Mouse (Mus musculus): ENCODE results near the gene Gm49340. TPM values are rescaled to one million over a fixed set of nuclear protein-coding genes. Genes with fewer than 3 reads are reported as not detected.

Gm49340 gene
- polyA plus RNA-seq, 1 experiment from 2014 or later: not detected

Other genes with a start within 250 kb of the Gm49340 start
- gene Itgae, start 239.2 kb upstream of the Gm49340 start, polyA plus RNA-seq (2016; fragmentation: Nextera tagmentation; extraction: Ambion mirVana): 0.17 and 0.19 TPM in 2 replicates
- 13.9 and 14.4 TPM in 2 replicates for gene Haspin, start 191.4 kb upstream of the Gm49340 start, polyA plus RNA-seq (2016; fragmentation: Nextera tagmentation; extraction: Ambion mirVana)
- 1.8 and 2.2 TPM in 2 replicates for gene P2rx5, start 169.3 kb upstream of the Gm49340 start, polyA plus RNA-seq (2016; fragmentation: Nextera tagmentation; extraction: Ambion mirVana)
- 97.4 and 101 TPM in 2 replicates for gene Emc6, start 152.7 kb upstream of the Gm49340 start, polyA plus RNA-seq (2016; fragmentation: Nextera tagmentation; extraction: Ambion mirVana)
- 239 and 249 TPM in 2 replicates for gene Tax1bp3, start 152.7 kb upstream of the Gm49340 start, polyA plus RNA-seq (2016; fragmentation: Nextera tagmentation; extraction: Ambion mirVana)
- 13.9 and 15.9 TPM in 2 replicates for gene Ctns, start 130.7 kb upstream of the Gm49340 start, polyA plus RNA-seq (2016; fragmentation: Nextera tagmentation; extraction: Ambion mirVana)
- 0.36 and 0.54 TPM in 2 replicates for gene Shpk, start 130.3 kb upstream of the Gm49340 start, polyA plus RNA-seq (2016; fragmentation: Nextera tagmentation; extraction: Ambion mirVana)
- gene Trpv1, start 95.4 kb upstream of the Gm49340 start, polyA plus RNA-seq (2016; fragmentation: Nextera tagmentation; extraction: Ambion mirVana): 0.05 TPM in 1 of 2 replicates, not detected in the other
- 0.03 TPM in 2 replicates for gene Trpv3, start 62.4 kb upstream of the Gm49340 start, polyA plus RNA-seq (2016; fragmentation: Nextera tagmentation; extraction: Ambion mirVana)
- not detected in 2 replicates for gene Aspa, start 145 bp upstream of the Gm49340 start, polyA plus RNA-seq (2016; fragmentation: Nextera tagmentation; extraction: Ambion mirVana)
- gene Spata22, start within 50 bp of the Gm49340 start, polyA plus RNA-seq (2016; fragmentation: Nextera tagmentation; extraction: Ambion mirVana): not detected in 2 replicates
- not detected in 2 replicates for gene Olfr20, start 21.0 kb downstream of the Gm49340 start, polyA plus RNA-seq (2016; fragmentation: Nextera tagmentation; extraction: Ambion mirVana)
- not detected in 2 replicates for gene Olfr376, start 41.5 kb downstream of the Gm49340 start, polyA plus RNA-seq (2016; fragmentation: Nextera tagmentation; extraction: Ambion mirVana)
- gene Olfr1, start 69.9 kb downstream of the Gm49340 start, polyA plus RNA-seq (2016; fragmentation: Nextera tagmentation; extraction: Ambion mirVana): not detected in 2 replicates
- not detected in 2 replicates for gene Olfr378, start 98.7 kb downstream of the Gm49340 start, polyA plus RNA-seq (2016; fragmentation: Nextera tagmentation; extraction: Ambion mirVana)
- gene Olfr380, start 127.8 kb downstream of the Gm49340 start, polyA plus RNA-seq (2016; fragmentation: Nextera tagmentation; extraction: Ambion mirVana): not detected in 2 replicates
- not detected in 2 replicates for gene Olfr381, start 161.9 kb downstream of the Gm49340 start, polyA plus RNA-seq (2016; fragmentation: Nextera tagmentation; extraction: Ambion mirVana)
- gene Olfr382, start 187.5 kb downstream of the Gm49340 start, polyA plus RNA-seq (2016; fragmentation: Nextera tagmentation; extraction: Ambion mirVana): not detected in 2 replicates